Mouse (Mus musculus): ENCODE results near the gene Spaca7.
"Not testable (repeated sequence)": the region's sequence is repeated elsewhere in the genome, so short reads cannot be mapped to it uniquely, and the experiment has no call there.

DNA sequence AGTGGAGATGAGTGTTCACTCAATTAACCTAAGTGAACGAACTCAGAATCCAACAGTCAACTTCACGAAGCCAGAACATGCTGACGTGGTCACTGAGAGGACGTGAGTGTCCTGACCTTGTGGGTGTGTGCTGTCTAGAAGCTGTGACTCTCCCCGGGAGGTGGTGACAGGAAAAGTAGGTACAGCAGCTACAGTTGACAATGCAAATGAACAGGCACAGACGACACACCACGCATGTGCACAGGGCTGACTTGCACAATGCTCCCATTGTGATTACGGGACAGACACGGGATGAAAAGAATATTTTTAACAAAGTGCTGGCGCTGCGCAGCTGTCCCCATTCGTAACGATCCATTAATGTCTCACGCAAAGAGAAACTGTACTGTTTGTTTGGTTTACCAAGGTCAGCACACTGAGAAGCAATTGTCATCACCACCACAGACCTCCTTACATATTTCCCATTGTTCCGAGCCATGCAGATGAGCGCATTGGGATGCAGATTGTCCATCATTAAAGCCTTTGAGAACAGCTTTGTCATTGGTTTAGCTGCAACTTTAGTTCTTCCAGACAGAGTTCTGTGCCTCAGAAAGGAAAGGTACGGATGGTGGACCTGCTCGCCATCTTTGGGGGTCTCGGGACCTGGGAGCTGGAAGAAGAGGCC, 6.6 kb downstream of the Spaca7 start:
- TF ChIP-seq GATA1, TAL1 (IDR thresholded peaks at IDR 0.05; ENCODE audit: low read length): not testable (repeated sequence)
